Mouse (Mus musculus): ENCODE results near the gene Ier2. TPM values are rescaled to one million over a fixed set of nuclear protein-coding genes. Genes with fewer than 3 reads are reported as not detected.
A peak's percentile ranks its signal among the peaks of the same experiment; 100 is the strongest.

Ier2 gene
- polyA plus RNA-seq, 2 experiments from 2014 or later: 54.7 to 56.1 TPM

GRCm38 (mm10) chr8:84661458-84661871, 1.2 kb downstream of the Ier2 start:
- ATAC-seq: peak; percentile 19

GRCm38 (mm10) chr8:84660819-84661457, 1.7 kb downstream of the Ier2 start:
- ATAC-seq: no peak

- peak; percentile 34 for ATAC-seq
These were observed 2.5 kb downstream of the Ier2 start for GRCm38 (mm10) chr8:84659936-84660818.

GRCm38 (mm10) chr8:84658951-84659350, 3.7 kb downstream of the Ier2 start:
- ATAC-seq: no peak

GRCm38 (mm10) chr8:84657680-84658079, 5.0 kb downstream of the Ier2 start:
- ATAC-seq: no peak

GRCm38 (mm10) chr8:84657203-84657602, 5.4 kb downstream of the Ier2 start:
- no peak for ATAC-seq

GRCm38 (mm10) chr8:84656641-84657126, 6.0 kb downstream of the Ier2 start:
- ATAC-seq: peak; percentile 39

GRCm38 (mm10) chr8:84656191-84656525, 6.5 kb downstream of the Ier2 start:
- no peak for ATAC-seq

- no peak for ATAC-seq
These were observed 7.1 kb downstream of the Ier2 start for GRCm38 (mm10) chr8:84655336-84656190.

GRCm38 (mm10) chr8:84654597-84654996, 8.1 kb downstream of the Ier2 start:
- ATAC-seq: no peak

GRCm38 (mm10) chr8:84653092-84653631, 9.5 kb downstream of the Ier2 start:
- no peak for ATAC-seq

GRCm38 (mm10) chr8:84650213-84650612, 12.4 kb downstream of the Ier2 start:
- no peak for ATAC-seq

GRCm38 (mm10) chr8:84647461-84647901, 15.2 kb downstream of the Ier2 start:
- ATAC-seq: no peak

- no peak for ATAC-seq
These were observed 15.9 kb downstream of the Ier2 start for GRCm38 (mm10) chr8:84646800-84647199.

- ATAC-seq: no peak
These were observed 19.6 kb downstream of the Ier2 start for GRCm38 (mm10) chr8:84643019-84643418.

- no peak for ATAC-seq
These were observed 20.9 kb downstream of the Ier2 start for GRCm38 (mm10) chr8:84641578-84642361.

- no peak for ATAC-seq
These were observed 21.9 kb downstream of the Ier2 start for GRCm38 (mm10) chr8:84640617-84641294.

- no peak for ATAC-seq
These were observed 22.6 kb downstream of the Ier2 start for GRCm38 (mm10) chr8:84640010-84640588.

GRCm38 (mm10) chr8:84639162-84640009, 23.3 kb downstream of the Ier2 start:
- peak; percentile 85 for ATAC-seq

Measured in activated CD4-positive, CD25-positive, alpha-beta regulatory T cell, adult 4 months (primary cell).